Mouse (Mus musculus) thymus, adult 2 months (tissue): ENCODE measurements around the gene Atp1a2.

Experiments used
- CTCF ChIP-seq: fragments of 200-500 bp; IDR thresholded peaks from 2 replicates; pipeline ENCODE4 v1.5.1; 2012; ENCODE audit warnings: mild to moderate bottlenecking, control low read depth, low read length, moderate library complexity, borderline replicate concordance; ENCODE audit not compliant: control insufficient read depth, poor library complexity, insufficient read depth; ENCODE audit errors: extremely low read depth
- POLR2A ChIP-seq: fragments of 200-500 bp; IDR thresholded peaks from 2 replicates; pipeline ENCODE4 v1.6.1; 2012; ENCODE audit warnings: mild to moderate bottlenecking, low read length, control low read depth, moderate library complexity; ENCODE audit not compliant: control insufficient read depth, poor library complexity, insufficient read depth; ENCODE audit errors: extremely low read depth

- TF ChIP-seq CTCF (no peak), POLR2A (no peak)
These were observed 22.1 kb upstream of the Atp1a2 start for GRCm38 (mm10) chr1:172319921-172320411.
